Mouse (Mus musculus): Measurements from ENCODE around the gene Klf15.

DNA sequence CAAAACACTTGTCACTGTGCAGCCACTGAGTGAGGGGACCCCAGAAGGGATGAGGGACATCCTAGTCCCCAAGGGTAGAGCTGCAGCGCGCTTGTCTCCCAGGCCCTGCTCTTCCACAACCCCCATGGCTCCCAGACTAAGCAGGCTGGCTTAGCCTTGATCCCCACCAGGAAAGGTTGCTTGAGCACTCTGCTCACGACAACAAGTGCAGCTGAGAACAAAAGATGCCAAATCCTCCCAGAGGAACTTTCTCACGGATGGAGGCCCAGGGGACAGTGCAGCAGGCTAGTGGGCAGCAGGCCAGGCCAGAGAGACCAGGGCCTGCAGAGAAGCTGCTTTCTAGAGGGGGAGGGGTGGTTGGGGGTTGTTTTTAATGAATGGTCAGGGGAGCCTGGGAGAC is 15.5 kb upstream of the Klf15 start:
- TF ChIP-seq POLR2A (IDR thresholded peaks at IDR 0.05; ENCODE audit: borderline replicate concordance, extremely low read depth, low read depth, low read length) = no peak
- TF ChIP-seq CTCF (IDR thresholded peaks at IDR 0.05; ENCODE audit: insufficient read depth, low read length) = no peak

All from lung, adult 2 months (tissue).